Mouse (Mus musculus) brown adipose tissue, adult 24 weeks (tissue): ENCODE data around the gene Ralgapa2. TPM values are rescaled to one million over a fixed set of nuclear protein-coding genes. Genes with fewer than 3 reads are reported as not detected.

ENCODE experiments used
- H3K27ac ChIP-seq: fragments of 200-500 bp; replicated peaks from 2 replicates; pipeline ENCODE4 v1.5.1; 2012; ENCODE audit warnings: low read depth, mild to moderate bottlenecking, low read length
- H3K4me1 ChIP-seq: fragments of 200-500 bp; 2 replicates; pipeline ENCODE4 v1.6.1; 2012; ENCODE audit warnings: low read length, mixed read lengths; ENCODE audit not compliant: control insufficient read depth, insufficient read depth, insufficient read length
- H3K4me3 ChIP-seq: fragments of 200-500 bp; 2 replicates; pipeline ENCODE4 v1.5.1; 2012; ENCODE audit warnings: low read depth, mild to moderate bottlenecking, low read length, moderate library complexity; ENCODE audit not compliant: insufficient read depth
- polyA plus RNA-seq: library from polyadenylated mRNA; stranded (reverse); fragments of >200 nt; gene quantifications from 2 replicates; pipeline ENCODE4 v1.2.4, GENCODE M21; 2012; ENCODE audit not compliant: missing spikeins, insufficient read depth, insufficient read length

The Ralgapa2 gene
- polyA plus RNA-seq, 1 experiment = 40.7 TPM

- Histone ChIP-seq H3K27ac (no peak overlapping the region), H3K4me1 (no peaks in the 10 kb centered on the region), H3K4me3 (no peak overlapping the region)
Observed at GRCm38 (mm10) chr2:146293538-146293937, 218.6 kb downstream of the Ralgapa2 start.

- Histone ChIP-seq H3K27ac (no peak overlapping the region), H3K4me3 (no peak overlapping the region), H3K4me1 (no peaks in the 10 kb centered on the region)
Observed at GRCm38 (mm10) chr2:146290871-146291637, 221.1 kb downstream of the Ralgapa2 start.

- Histone ChIP-seq H3K4me3 (no peak overlapping the region), H3K4me1 (no peaks in the 10 kb centered on the region)
Observed at GRCm38 (mm10) chr2:146290366-146290765, 221.8 kb downstream of the Ralgapa2 start.

DNA sequence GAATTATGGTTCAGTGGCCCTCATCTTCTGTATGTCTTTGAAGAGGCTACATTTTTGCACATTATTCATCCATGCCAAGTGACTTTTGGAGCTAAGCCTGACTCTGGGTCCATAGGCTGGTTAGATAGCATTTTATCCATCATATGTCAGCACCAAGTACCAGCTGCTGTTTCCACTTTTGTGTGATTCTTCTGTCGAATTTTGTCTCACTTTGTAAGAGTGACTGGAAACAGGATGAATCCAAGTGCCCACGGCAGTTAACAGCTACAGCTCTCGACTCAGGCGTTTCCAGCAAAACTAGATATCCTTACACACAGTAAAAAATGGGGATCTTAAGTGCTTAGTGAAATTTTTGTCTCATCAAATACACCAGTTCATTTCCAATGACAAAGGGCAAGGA is 222.8 kb downstream of the Ralgapa2 start:
- no peaks in the 10 kb centered on the region for H3K4me1 ChIP-seq
- no peak overlapping the region for H3K4me3 ChIP-seq
- H3K27ac ChIP-seq = no peak overlapping the region

More at GRCm38 (mm10) chr2:146290366-146290765, 221.8 kb downstream of the Ralgapa2 start:
- H3K27ac ChIP-seq = no peak overlapping the region

DNA sequence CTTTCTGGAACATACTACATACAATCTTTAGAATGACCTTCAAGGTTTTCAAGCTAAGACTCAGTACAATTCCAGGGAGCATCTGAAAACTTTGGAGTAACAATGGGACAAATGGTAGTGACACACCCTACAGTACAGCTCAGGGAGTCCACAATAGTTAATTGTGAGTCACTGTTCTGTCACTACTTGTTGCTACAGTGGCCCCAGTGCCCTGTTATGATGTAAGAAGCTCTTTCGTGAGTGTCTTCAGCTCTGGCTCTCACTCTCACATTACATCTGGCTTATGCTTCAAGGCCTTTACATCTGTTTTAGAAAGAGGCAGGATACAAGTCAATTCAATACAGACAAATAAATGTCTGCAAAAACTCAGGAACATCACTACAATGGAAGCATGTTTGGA is 223.8 kb downstream of the Ralgapa2 start:
- H3K4me1 ChIP-seq = no peaks in the 10 kb centered on the region
- no peak overlapping the region for H3K27ac ChIP-seq
- H3K4me3 ChIP-seq = no peak overlapping the region

- H3K4me3 ChIP-seq = no peak overlapping the region
- no peak overlapping the region for H3K27ac ChIP-seq
- H3K4me1 ChIP-seq = no peaks in the 10 kb centered on the region
Observed at GRCm38 (mm10) chr2:146287531-146287930, 224.6 kb downstream of the Ralgapa2 start.

DNA sequence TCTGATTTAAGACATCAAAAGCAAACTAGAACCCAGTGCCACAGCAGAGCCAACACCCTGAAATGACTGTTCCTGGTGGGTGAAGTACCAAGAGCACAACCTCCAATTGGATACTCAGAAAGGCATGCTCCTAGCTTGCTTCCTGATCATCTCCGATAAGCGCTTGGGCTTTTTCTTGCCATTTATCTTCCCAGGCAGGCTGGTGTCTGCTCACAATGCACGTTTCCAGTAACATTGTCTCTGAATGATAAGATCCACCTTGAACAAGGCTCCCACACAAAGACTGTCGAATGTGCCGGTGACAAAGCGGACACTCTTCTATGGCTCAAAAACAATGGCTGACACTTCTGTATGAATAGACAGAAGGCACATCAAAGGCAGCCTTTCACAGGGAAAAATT is 230.8 kb downstream of the Ralgapa2 start:
- H3K27ac ChIP-seq = no peak overlapping the region
- H3K4me3 ChIP-seq = no peak overlapping the region
- H3K4me1 ChIP-seq = no peaks in the 10 kb centered on the region

GRCm38 (mm10) chr2:146280921-146281274 is 231.2 kb downstream of the Ralgapa2 start:
- Histone ChIP-seq H3K27ac (no peak overlapping the region), H3K4me3 (no peak overlapping the region), H3K4me1 (no peaks in the 10 kb centered on the region)

GRCm38 (mm10) chr2:146280221-146280920 is 231.8 kb downstream of the Ralgapa2 start:
- H3K27ac ChIP-seq = no peak overlapping the region
- H3K4me1 ChIP-seq = no peaks in the 10 kb centered on the region

DNA sequence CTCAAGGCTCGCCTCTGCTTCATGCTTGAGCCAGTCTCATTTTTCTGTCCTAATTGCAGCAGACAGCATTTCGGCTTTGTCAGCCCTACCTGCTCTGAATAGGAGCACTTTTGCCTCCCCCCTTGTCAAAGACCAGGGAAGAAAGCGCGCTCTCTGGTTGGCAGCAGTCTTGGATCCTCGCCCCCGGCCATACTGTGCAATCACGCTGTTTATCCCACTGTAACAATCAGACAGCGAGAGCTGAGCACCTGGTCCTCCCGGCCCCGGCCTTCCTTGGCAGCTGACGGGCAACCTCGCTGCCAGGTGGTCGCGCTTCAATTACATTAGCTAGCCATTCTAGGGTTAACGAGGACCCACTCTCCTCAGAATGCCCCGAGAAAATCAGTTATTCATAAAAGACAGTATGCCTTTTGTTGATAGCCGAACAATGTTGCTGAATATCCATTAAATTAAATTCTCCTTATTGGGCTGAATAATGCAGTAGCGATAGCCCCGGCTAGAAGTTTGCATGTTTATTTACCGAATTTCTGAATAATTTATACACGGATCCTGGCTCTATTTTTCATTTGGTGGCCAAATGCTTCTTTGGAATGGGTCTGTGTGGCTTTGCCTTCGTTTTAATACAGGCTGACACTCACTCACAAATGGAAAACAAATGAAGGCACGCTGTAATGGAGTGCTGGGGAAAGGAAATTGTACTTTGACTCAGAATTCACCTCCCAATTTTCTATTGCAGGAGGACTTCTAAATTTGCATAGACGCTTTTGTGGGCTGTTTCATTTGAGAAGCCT is 232.5 kb downstream of the Ralgapa2 start:
- Histone ChIP-seq H3K4me1 (peaks cover 2% of the 10 kb centered on the region; the same call in 1 of the 2 replicates), H3K4me3 (no peak overlapping the region), H3K27ac (no peak overlapping the region)

More at GRCm38 (mm10) chr2:146280221-146280920, 231.8 kb downstream of the Ralgapa2 start:
- no peak overlapping the region for H3K4me3 ChIP-seq

DNA sequence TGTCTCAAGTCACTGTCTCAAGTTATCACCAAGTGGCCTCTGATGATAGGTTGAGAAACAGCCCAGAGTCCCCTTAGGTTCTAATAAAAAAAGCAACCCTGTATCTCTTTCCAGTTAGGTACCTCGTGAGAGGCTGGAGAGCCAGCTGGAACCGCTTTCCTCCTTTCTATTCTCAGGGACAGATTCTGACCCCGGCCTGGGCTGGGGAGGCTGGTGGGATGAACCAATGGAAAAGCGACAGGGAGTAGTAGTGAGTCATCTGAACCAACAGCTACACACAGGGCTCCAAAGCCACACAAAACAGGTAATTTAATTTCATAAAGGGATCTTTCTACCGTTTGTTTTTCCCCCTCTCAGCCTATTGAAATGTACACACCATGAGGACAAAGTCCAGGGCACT is 233.8 kb downstream of the Ralgapa2 start:
- Histone ChIP-seq H3K4me1 (peaks cover 2% of the 10 kb centered on the region; the same call in 1 of the 2 replicates), H3K4me3 (no peak overlapping the region), H3K27ac (no peak overlapping the region)

- Histone ChIP-seq H3K4me3 (no peak overlapping the region), H3K27ac (no peak overlapping the region), H3K4me1 (peaks cover 9% of the 10 kb centered on the region)
Observed at GRCm38 (mm10) chr2:146266539-146266938, 245.6 kb downstream of the Ralgapa2 start.

DNA sequence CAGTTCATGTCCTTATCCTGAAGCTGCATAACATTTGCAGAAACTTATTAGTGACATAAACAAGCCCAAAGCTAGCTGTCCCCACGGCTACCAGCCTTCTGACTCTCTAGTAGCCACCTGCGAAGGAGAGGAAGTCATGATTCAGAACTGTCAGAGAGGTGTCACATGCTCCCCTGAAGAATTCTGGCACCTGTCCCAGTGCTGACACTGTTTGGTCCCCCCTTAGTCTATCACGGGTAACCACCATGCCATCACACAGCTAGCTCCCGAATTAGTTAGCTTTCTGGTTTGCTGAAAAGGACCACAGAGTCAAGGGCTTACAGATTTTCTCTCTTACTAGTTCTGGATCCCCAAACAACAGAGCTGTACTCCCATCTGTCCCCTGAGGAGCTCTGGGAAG is 247.1 kb downstream of the Ralgapa2 start:
- no peak overlapping the region for H3K4me3 ChIP-seq
- H3K4me1 ChIP-seq = peaks cover 9% of the 10 kb centered on the region
- H3K27ac ChIP-seq = no peak overlapping the region

GRCm38 (mm10) chr2:146262966-146263365 is 249.2 kb downstream of the Ralgapa2 start:
- peaks cover 9% of the 10 kb centered on the region for H3K4me1 ChIP-seq
- no peak overlapping the region for H3K27ac ChIP-seq
- no peak overlapping the region for H3K4me3 ChIP-seq

- Histone ChIP-seq H3K27ac (no peak overlapping the region), H3K4me1 (peaks cover 9% of the 10 kb centered on the region), H3K4me3 (no peak overlapping the region)
Observed at GRCm38 (mm10) chr2:146262215-146262614, 249.9 kb downstream of the Ralgapa2 start.
